Mouse (Mus musculus) lung, postnatal 4 days (tissue): Measurements from ENCODE around the gene Bnc1.

Experiments used
- DNase-seq, 2 experiments: peaks; one replicate each; pipeline ENCODE4 v3.0.0; 2021

Bnc1 gene

GRCm38 (mm10) chr7:81973339-81973738 lies 18.8 kb downstream of the Bnc1 start:
- DNase-seq: no peak

DNA sequence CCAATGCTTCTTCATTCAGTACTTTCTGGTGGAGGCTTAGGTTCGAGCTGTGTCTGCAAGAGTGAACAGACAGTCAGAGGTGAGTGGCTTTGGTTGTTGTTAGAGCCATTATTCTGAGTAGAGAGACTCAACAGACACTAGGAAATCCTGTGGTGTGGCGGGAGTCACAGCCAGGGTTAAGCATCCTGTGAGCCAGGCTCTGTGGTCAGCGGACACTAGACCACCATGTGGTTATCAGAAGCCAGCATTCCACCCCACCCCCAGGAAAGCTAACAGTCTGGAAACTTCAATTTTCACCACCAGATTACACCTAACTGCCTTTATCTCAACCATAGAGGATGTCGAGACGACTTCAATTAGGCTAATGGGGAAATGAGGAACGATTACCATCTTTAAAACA lies 23.1 kb downstream of the Bnc1 start:
- no peak for DNase-seq

DNA sequence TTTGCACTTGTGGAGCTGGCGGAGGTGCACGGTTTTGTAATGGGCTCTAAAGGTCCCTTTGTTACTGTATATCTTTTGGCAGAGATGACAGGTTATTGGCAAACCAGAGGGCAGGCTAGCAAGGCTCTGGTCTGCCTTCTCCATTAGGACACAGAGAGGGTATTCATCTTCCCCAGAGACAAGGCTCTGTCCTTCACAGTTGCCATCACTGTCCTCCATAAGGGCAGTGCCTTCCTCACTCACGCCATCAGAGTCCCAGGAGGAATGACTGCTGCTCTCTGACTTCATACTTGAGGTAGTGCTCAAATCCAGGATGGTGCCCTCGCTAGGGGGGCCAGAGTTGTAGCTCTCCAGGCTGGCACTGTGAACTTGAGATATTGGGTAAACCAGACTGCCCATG lies 23.6 kb downstream of the Bnc1 start:
- no peak for DNase-seq

DNA sequence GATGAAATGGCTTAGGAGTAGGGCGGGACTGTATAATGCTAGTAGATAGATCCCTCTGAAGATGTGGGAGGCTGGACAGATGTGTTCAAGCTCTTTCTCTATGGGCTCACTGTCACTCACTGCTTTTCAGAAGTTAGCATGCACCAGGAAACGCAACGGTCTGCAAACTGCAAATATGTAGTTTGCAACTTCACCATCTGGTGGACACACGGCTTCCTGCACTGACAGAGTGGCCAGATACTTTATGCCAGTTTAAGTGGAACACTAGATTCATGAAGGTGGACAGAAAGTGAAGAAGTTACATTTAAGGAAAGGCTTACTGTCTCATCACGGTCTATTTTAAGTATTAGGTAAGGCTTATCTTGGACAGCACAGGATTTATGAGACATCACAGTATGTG lies 25.9 kb downstream of the Bnc1 start:
- no peak for DNase-seq

DNA sequence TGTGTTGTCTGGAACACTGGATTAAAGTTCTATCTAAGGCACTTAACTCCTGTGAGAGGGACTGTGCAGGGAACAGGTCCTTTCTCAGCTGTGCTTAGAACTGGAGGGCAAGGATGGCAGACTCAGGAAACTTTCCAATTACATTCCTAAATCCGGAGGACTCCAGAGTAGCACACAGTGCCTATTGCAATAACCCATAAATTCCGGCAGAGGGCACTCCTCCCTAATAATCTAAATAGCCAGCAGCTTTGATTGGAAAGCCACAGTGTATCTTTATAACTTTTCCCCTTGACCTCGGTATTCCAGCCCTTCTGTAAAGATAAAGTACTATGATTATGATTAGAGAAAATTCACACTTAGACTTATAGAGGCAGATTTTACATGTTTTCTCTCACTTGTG lies 32.4 kb downstream of the Bnc1 start:
- DNase-seq: peak in 1 of 2 experiments; percentile 27

GRCm38 (mm10) chr7:81954208-81954846 lies 37.8 kb downstream of the Bnc1 start:
- peak in 1 of 2 experiments; percentile 18 for DNase-seq

- peak in 1 of 2 experiments; percentile 0 for DNase-seq
These were observed 41.6 kb downstream of the Bnc1 start for GRCm38 (mm10) chr7:81950499-81950898.

GRCm38 (mm10) chr7:81945398-81945797 lies 46.7 kb downstream of the Bnc1 start:
- DNase-seq: peak in 1 of 2 experiments; percentile 2

DNA sequence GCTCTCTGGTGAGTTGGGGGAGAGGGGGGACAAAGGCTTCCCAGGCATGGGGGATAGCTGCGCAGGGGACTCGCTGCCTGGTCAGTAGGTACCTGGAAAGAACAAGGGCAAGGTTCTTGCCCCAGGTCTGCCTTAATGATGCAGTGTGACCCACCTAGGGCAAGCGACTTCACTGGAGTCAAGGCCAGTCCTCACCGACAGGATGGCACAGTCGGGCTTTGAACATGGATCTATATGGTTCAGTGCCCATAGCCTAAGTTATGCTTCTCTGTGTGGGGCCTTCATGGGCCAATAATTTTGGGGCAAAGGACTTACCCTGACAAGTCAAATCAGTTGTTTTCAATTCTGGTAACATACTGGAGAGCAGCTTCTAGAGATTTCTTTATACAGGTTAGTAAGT lies 57.3 kb downstream of the Bnc1 start:
- no peak for DNase-seq

DNA sequence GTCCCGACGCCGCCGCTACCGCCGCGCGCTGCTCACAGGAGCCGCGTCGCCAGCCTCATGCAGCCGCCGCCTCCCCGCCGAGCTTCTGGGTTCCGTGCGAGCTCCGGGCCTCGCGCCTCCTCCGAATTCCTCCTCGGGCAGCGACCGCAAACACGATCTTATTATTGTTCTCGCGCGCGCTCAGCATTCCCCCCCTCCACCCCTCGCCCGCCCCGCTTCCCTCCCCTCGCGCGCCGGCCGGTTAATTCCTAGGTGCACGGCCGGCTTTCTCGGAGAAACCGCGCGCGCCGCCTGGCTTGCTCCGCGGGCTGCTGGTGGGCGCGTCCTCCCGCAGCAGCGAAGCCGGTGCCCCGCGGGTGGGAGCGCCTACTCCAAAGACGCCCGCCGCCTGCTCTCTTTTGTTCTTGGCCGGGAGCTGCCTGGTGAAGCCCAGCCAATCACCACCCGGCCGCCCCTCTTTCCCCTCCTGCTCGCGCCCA lies 57.8 kb downstream of the Bnc1 start, which contains the start of gene Hdgfl3:
TSS of gene Hdgfl3 (minus strand) at position 207 of the 479 bp plus-strand sequence.
- DNase-seq: peak; percentile 83 to 90

- peak; percentile 70 to 80 for DNase-seq
These were observed 58.4 kb downstream of the Bnc1 start for GRCm38 (mm10) chr7:81933601-81934266.

DNA sequence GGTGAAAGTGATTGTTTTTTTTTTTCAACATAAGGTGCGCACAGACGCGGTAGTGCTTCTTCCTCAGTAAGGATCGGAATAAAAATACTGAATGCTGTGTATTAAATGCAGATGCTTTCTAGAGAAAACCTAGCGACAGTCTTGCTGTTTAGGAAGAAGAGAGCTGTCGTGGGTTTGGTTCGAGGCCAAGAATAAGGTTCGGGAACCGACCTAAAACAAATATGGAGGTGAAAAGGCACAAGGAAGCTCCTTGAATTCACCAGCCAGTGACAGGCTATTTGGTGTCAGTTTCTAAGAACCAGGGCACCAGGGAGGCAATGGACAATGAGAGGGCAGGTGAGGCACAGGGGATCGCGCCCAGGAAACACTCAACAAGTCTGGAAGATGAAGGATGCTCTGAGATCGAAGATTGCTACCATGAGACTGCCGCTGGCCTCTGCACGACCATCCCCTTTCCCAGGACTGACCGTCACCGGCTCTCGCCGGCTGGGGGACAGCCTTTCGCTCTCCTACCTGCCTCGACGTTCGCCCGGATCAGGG lies 59.0 kb downstream of the Bnc1 start:
- DNase-seq: no peak

GRCm38 (mm10) chr7:81932521-81933045 lies 59.5 kb downstream of the Bnc1 start:
- DNase-seq: no peak

DNA sequence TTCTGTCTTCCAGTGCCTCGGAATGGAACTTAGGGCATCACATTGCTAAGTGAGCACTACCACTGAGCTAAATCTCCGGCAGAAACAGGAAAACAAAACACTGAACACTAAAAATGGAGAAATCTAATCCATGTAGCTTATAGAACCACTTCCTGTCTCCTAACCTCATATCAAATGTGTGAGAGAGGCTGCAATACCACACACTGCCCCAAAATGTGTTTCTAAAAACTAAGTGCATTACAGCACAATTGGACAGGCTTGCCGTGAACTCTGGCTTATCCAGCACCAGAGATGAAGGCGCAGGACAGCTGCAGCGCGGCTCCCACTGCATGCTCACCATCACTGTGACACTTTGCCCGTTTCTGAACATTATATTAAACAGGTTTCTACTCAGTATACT lies 63.1 kb downstream of the Bnc1 start:
- no peak for DNase-seq

DNA sequence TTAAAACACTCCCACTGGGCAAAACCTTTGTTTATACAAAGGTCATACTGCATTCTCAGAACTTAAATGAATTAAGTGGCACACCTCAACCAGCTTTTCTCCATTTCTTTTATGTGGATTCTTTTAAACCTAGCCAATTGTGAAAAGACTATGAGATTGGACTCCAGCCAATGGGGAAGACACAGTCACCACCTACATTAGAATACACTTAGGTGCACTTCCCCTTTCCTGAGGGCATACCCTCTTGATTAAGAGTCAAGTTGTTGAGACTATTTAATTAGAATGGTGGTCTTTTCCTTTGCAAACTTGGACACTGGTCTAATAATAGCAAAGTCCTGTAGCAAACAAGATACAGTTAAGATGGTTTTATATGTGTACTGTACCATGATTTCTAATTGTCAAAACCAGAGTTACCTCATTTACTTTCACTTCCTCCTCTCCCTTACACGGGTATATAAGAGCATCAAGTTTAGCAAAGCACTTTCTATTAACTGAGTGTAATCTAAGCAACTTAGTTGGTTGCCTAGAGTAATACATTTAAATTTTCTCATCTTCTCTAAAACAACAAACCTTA lies 70.6 kb downstream of the Bnc1 start:
- no peak for DNase-seq

DNA sequence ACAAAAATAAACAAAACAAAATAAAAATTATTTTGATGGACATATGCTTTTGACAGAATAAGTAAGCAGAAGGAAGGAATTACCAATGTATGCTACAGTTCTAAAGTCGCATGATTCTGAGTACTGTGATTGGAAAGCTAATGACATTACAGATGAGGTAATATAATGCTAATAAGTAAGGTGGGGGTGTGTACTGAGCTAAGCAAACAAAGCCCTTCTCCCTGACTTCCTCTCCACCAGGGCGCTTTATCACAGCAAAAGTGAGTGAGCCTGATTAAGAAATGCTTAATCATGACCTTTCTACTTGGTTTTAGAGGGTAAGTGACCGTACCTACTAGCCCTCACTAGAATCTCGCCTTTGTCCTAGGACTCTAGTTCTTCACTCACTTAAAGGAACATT lies 71.8 kb downstream of the Bnc1 start:
- DNase-seq: no peak

DNA sequence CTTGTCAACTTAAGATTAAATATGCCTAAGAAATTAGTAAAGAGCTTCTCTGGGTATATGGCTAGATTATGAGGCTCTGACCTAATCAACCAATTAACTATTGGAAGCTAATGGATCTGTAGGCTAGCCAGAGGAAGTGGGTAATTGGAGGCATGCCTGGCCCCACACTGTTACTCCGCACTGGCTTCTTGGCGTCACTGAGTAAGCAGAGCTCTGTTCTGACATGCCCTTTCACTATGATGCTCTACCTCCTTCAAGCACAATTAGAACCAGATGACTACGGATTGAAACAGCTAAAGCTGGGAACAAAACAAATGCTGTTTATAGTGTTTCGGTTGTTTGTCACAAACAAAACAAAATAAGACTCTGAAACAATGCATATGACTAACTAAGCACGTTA lies 73.8 kb downstream of the Bnc1 start:
- no peak for DNase-seq
